Mouse (Mus musculus): ENCODE results near the gene Pros1. TPM values are rescaled to one million over a fixed set of nuclear protein-coding genes. Genes with fewer than 3 reads are reported as not detected.

Gene Pros1
- 1 to 10 TPM; 7.3 to 9.2 TPM for total RNA-seq (2021)
- long read RNA-seq, experiment 1, transcript Pros1-201 (15 exons, 3,303 nt) = major isoform, 5 of 6 reads
- long read RNA-seq, experiment 1, partial matches to known transcripts = 1 of 6 reads
- long read RNA-seq, experiment 1, other reads (novel, unspliced or antisense) = 0 of 6 reads
- long read RNA-seq, experiment 2, transcript Pros1-201 (15 exons, 3,303 nt) = major isoform, 12 of 12 reads
- long read RNA-seq, experiment 2, partial matches to known transcripts = 0 of 12 reads
- long read RNA-seq, experiment 2, other reads (novel, unspliced or antisense) = 0 of 12 reads

DNA sequence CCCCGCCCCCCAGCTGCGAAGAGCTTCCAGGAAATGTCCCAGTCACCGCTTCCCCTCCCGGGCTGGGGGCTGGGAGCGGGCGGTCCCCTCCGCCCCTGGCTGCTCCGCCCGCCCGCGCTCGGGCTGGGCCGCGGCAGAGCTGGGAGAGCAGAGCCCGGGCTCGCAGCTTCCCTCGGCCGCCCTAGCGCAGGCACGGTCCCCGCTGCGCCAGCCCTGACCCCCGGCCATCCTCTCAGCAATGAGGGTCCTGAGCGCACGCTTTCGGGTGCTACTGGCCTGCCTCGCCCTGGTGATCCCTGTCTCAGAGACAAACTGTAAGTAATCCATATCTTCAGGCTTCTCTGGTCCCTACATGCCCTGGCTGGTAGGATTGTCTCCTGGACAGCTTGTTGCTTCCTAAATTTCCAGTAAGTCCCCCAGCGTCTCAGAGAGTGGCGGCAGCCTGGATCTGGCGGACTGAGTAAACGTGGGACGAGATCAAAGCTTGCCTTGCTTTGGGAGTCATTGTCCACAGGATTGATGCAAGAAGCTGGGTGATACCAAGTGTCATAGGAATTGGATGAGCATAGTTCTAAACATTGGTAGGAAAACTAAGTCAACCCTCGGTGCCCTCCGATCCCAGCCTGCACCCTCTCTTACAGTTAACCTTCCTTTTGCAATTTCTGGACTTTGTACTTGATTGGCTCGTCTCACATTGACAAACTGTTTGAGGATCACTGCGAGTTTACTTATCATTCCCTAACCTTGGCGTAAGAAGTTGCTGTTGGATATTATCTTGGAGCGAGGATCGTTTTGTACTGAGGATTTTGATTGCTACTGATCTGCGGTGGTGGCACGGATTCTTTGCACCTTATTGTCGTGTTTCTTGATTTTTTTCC lies at the start of gene Pros1:
Pros1 (plus strand) TSS at position 117 of the 878 bp plus-strand sequence.
- DNase-seq = peak; percentile 80

- no peak for DNase-seq
These were observed 49.5 kb upstream of the Pros1 start for GRCm38 (mm10) chr16:62804621-62805020.

DNA sequence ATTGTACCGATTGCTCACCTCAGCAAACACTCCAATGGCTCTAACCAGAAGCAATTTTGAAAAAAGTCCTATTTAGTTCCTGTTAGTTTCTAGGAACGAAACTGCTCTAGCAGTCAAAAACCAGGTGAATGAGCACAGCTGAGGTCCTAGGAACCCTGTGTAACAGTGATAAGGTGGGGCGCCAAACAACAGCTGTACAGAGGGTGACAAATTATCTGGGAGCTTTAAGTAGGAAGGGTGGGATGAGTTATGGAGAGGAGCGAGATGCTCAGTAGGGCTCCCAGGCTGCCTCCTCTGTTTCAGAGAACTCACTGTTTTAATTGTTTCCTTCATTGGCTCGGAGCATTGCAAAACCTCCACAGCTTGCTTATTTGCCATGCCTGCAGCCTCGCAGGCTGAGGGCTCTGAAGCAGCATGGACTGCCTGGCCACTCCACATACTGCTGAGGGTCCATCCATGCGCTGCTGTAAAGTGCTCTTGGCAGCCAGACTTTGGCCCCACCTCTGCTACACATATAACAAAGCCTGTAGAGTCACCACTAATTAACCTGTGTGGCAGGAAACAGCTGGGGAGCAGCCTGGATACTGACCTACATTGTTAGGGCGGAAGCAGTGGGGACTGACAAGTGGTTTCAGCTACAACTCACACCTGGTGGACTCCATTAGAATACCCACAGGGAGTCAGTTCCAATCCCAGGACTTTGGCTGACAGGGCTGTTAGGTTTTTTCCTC lies 46.7 kb upstream of the Pros1 start:
- no peak for DNase-seq

DNA sequence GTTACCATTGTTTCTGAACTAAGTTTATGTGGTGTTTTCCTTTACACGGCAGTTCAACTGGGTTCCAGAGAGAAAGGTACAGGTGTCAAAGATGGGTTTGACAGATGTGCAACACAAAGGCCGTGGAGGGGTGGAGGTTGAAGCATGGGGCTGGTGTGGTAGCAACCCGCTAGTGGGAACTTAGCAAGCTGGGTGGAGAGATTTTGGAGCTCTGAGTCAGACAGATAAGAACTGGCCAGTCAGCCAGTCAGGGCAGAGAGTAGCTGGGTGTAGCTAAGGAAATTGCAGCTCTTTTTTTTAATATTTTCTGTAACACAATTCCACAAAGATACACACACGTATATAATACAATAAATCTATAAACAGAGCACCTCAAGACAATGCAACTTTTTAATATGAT lies 43.3 kb upstream of the Pros1 start:
- no peak for DNase-seq

GRCm38 (mm10) chr16:62813790-62814189 lies 40.3 kb upstream of the Pros1 start:
- DNase-seq = no peak

DNA sequence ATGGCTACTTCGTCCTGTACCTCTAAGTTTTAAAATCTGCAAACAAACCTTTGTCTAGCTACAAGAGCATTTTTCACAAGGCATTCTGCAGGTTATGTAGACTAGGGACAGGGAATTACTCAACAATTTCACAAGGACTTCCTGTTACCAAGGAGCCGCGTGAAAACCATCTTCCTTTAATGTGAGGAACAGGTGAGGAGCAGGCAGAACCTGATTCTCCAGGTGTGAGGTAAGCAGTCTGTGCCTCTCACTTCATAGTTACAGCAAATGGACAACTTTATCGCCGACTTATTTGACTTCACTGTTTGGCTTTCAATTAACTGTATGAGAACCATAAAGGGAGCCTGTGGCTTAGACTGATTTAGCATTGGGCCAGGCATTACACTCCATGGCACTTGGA lies 39.6 kb upstream of the Pros1 start, which contains the start of gene Stx19:
Stx19 (plus strand) TSS at position 186 of the 400 bp plus-strand sequence.
- DNase-seq = no peak

GRCm38 (mm10) chr16:62822472-62822871 lies 31.6 kb upstream of the Pros1 start:
- no peak for DNase-seq

GRCm38 (mm10) chr16:62826156-62827001 lies 27.7 kb upstream of the Pros1 start:
- no peak for DNase-seq

GRCm38 (mm10) chr16:62832027-62832426 lies 22.1 kb upstream of the Pros1 start:
- no peak for DNase-seq

- peak; percentile 10 for DNase-seq
These were observed 21.6 kb upstream of the Pros1 start for GRCm38 (mm10) chr16:62832481-62832880.

GRCm38 (mm10) chr16:62834016-62834735 lies 19.9 kb upstream of the Pros1 start:
- DNase-seq = no peak

DNA sequence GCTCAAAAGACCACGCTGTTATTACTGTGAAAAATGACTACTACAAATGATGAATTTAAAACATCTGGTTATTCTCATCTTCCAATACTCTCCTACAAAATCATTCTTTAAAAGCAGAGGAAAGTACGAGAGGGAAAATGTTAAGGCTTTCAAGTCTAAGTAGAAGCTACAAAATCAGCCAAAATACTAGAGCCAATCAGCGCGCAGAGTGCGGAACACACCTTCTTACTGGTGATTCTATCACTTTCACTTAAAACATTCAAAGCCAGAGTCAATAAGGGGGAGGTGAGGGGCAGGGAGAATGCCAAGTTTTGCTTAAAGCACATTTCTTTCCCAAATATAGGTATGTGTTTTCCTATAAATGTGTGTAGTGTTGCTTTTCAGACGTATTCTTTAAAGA lies 8.8 kb upstream of the Pros1 start:
- DNase-seq = no peak

GRCm38 (mm10) chr16:62846498-62847312 lies 7.4 kb upstream of the Pros1 start, which contains the start of gene Arl13b:
TSS of gene Arl13b (minus strand) at chr16:62847040.
- DNase-seq = peak; percentile 94

DNA sequence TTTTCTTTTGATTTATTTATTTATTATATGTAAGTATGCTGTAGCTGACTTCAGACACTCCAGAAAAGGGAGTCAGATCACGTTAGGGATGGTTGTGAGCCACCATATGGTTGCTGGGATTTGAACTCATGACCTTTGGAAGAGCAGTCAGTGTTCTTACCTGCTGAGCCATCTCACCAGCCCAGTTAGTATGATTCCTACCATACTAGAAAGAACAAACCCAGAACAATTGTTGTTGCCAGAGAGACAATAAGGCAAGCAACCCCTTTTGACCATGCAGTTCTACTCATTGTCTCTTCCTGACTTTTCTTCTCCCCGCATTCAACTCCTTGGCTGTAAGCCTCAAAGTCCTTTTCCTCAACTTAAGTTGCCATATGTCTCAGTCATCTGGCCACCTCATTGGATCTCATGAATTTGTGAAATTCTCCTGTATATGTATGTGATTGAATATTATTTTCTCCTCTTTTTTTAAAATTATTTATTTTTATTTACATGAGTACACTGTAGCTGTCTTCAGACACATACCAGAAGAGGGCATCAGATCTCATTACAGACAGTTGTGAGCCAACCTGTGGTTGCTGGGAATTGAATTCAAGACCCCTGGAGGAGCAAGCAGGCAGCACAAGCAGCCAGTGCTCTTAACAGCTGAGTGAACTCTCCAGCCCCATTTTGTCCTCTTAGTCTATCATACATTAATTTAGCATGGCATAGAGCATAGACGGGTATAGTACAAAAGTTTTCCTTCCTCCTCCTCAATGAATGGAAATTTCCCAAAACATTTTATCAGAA lies 1.4 kb upstream of the Pros1 start:
- DNase-seq = no peak

GRCm38 (mm10) chr16:62853611-62854126 lies 438 bp upstream of the Pros1 start:
- DNase-seq = no peak

DNA sequence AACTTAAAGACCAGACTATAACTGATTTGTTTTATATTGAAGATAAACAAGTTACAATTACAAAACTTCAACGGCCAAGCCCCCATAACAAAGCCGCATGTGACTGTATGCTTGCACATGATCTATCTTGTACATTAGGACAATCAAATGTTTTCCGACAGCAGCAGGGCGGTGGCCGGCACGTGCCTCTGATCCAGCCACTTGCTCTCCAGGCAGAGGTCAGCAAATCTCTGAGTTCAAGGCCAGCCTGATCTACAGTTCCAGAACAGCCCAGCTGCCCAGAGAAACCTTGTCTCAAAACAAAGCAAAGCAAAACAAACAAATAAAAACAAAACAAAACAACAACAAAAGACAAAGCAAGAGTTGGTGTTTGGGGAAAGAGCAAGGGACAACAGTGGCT lies 1.3 kb downstream of the Pros1 start:
- no peak for DNase-seq

DNA sequence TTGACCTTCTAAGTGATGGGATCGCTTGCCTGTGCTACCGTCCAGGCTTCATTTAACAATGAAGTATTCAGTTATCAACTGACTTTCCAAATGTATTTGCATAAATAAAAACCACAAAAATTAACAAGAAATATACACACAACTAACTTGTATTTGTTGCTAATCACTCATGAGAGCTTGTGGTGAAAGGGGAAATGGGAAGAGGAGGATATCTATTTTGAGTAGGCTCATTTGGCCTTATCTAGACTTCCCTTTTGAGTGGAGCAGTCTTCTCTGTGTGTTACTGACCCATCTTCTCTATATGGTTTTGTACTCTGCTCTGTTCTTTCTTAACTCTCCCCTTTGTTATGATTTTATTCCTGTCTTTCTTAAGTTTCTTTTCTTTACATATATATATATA lies 2.2 kb downstream of the Pros1 start:
- no peak for DNase-seq

- no peak for DNase-seq
These were observed 3.4 kb downstream of the Pros1 start for GRCm38 (mm10) chr16:62857498-62857897.

- no peak for DNase-seq
These were observed 3.9 kb downstream of the Pros1 start for GRCm38 (mm10) chr16:62858018-62858417.
